Mouse (Mus musculus) heart, embryonic 12.5 days (tissue): ENCODE measurements around the gene Ss18l2. TPM values are rescaled to one million over a fixed set of nuclear protein-coding genes. Genes with fewer than 3 reads are reported as not detected.
A peak's percentile ranks its signal among the peaks of the same experiment; 100 is the strongest.

Experiments
- ATAC-seq: fragments of 200-750 bp; cut with Nextera tagmentation; 2 replicates; pipeline ENCODE4 v1.8.0; 2017; ENCODE audit warnings: moderate TSS enrichment, moderate library complexity; ENCODE audit not compliant: insufficient number of reproducible peaks, low FRiP score
- H3K27ac ChIP-seq: fragments of 300-500 bp; sonication (generic); 2 replicates; pipeline ENCODE4 v1.5.1; 2016; ENCODE audit warnings: mild to moderate bottlenecking, moderate library complexity; ENCODE audit not compliant: poor library complexity, severe bottlenecking
- H3K27me3 ChIP-seq: fragments of 300-500 bp; sonication (generic); replicated peaks from 2 replicates; pipeline ENCODE4 v1.6.1; 2016; ENCODE audit warnings: mild to moderate bottlenecking, moderate library complexity
- H3K36me3 ChIP-seq: fragments of 300-500 bp; sonication (generic); 2 replicates; pipeline ENCODE4 v1.6.1; 2016; ENCODE audit warnings: mild to moderate bottlenecking, moderate library complexity
- H3K4me1 ChIP-seq: fragments of 300-500 bp; sonication (generic); replicated peaks from 2 replicates; pipeline ENCODE4 v1.6.1; 2016; ENCODE audit warnings: mild to moderate bottlenecking
- H3K4me2 ChIP-seq: fragments of 300-500 bp; sonication (generic); 2 replicates; pipeline ENCODE4 v1.6.1; 2016; ENCODE audit warnings: mild to moderate bottlenecking, moderate library complexity
- H3K4me3 ChIP-seq: fragments of 300-500 bp; sonication (generic); 2 replicates; pipeline ENCODE4 v1.5.1; 2016; ENCODE audit warnings: mild to moderate bottlenecking
- H3K9ac ChIP-seq: fragments of 300-500 bp; sonication (generic); 2 replicates; pipeline ENCODE4 v1.6.1; 2016; ENCODE audit warnings: mild to moderate bottlenecking, moderate library complexity
- H3K9me3 ChIP-seq: fragments of 300-500 bp; sonication (generic); replicated peaks from 2 replicates; pipeline ENCODE4 v1.6.1; 2016; ENCODE audit warnings: mild to moderate bottlenecking, moderate library complexity
- WGBS: fragments of 180-500 bp; shearing (Covaris S2); methylation state at CpG from one replicate; pipeline ENCODE4 v1.1.7; 2016; 5-methylcytosine and 5-hydroxymethylcytosine counted together
- polyA plus RNA-seq: library from polyadenylated mRNA; unstranded; fragments of >200 nt; fragmentation: Nextera tagmentation; extraction: Ambion mirVana; gene quantifications from 2 replicates; pipeline ENCODE4 v1.2.1, GENCODE M21; 2016

Ss18l2 gene
- polyA plus RNA-seq, 1 experiment from 2014 or later, result 145 TPM

- Histone ChIP-seq H3K36me3 (peaks cover 9% of the 10 kb centered on the region; the same call in 1 of the 2 replicates), H3K27me3 (no peaks in the 10 kb centered on the region), H3K4me3 (peak overlapping the region; percentile 100), H3K27ac (peak overlapping the region; percentile 100), H3K9ac (peak overlapping the region; percentile 99), H3K9me3 (0 out of 2 replicates have a peak, but pooled peaks cover 7% of the 10 kb centered on the region), H3K4me2 (peak overlapping the region; percentile 80), H3K4me1 (peaks cover 14% of the 10 kb centered on the region)
- peak; percentile 71 for ATAC-seq
- under 1% methylated on average over 75 of the region's 87 CpGs for WGBS
Observed at GRCm38 (mm10) chr9:121719347-121720331, 9.5 kb downstream of the Ss18l2 start.

- no peak overlapping the region for H3K4me2 ChIP-seq
- WGBS, result 90% methylated on average over 6 of the region's 6 CpGs
- H3K36me3 ChIP-seq, result peaks cover 60% of the 10 kb centered on the region
- no peak overlapping the region for H3K4me3 ChIP-seq
- H3K4me1 ChIP-seq, result no peaks in the 10 kb centered on the region; the same call in 1 of the 2 replicates
- H3K27me3 ChIP-seq, result no peaks in the 10 kb centered on the region
- H3K9me3 ChIP-seq, result no peaks in the 10 kb centered on the region
- H3K27ac ChIP-seq, result no peak overlapping the region
- H3K9ac ChIP-seq, result no peak overlapping the region
- no peak for ATAC-seq
Observed at GRCm38 (mm10) chr9:121740490-121740889, 30.4 kb downstream of the Ss18l2 start.

- WGBS, result 88% methylated on average over 3 of the region's 3 CpGs
- Histone ChIP-seq H3K27me3 (no peaks in the 10 kb centered on the region), H3K9ac (no peak overlapping the region), H3K4me3 (no peak overlapping the region), H3K9me3 (no peaks in the 10 kb centered on the region), H3K36me3 (peaks cover 60% of the 10 kb centered on the region), H3K4me2 (no peak overlapping the region), H3K4me1 (no peaks in the 10 kb centered on the region; the same call in 1 of the 2 replicates), H3K27ac (no peak overlapping the region)
- ATAC-seq, result no peak
Observed at GRCm38 (mm10) chr9:121741168-121741567, 31.0 kb downstream of the Ss18l2 start.

GRCm38 (mm10) chr9:121744051-121744450 is 33.9 kb downstream of the Ss18l2 start:
- 79% methylated on average over 8 of the region's 8 CpGs for WGBS
- no peak for ATAC-seq
- Histone ChIP-seq H3K9ac (no peak overlapping the region), H3K4me1 (peaks cover 10% of the 10 kb centered on the region; the same call in 1 of the 2 replicates), H3K9me3 (no peaks in the 10 kb centered on the region), H3K4me2 (no peak overlapping the region), H3K27ac (no peak overlapping the region), H3K27me3 (no peaks in the 10 kb centered on the region), H3K4me3 (no peak overlapping the region), H3K36me3 (peaks cover 81% of the 10 kb centered on the region)

GRCm38 (mm10) chr9:121752774-121753173 is 42.6 kb downstream of the Ss18l2 start:
- Histone ChIP-seq H3K4me1 (peaks cover 11% of the 10 kb centered on the region; the same call in 1 of the 2 replicates), H3K9me3 (no peaks in the 10 kb centered on the region), H3K27me3 (no peaks in the 10 kb centered on the region), H3K9ac (no peak overlapping the region), H3K27ac (no peak overlapping the region), H3K36me3 (peaks cover 82% of the 10 kb centered on the region), H3K4me3 (no peak overlapping the region), H3K4me2 (no peak overlapping the region)
- no peak for ATAC-seq
- 95% methylated on average over 9 of the region's 9 CpGs for WGBS

- Histone ChIP-seq H3K4me3 (no peak overlapping the region), H3K36me3 (peaks cover 63% of the 10 kb centered on the region), H3K4me1 (peaks cover 16% of the 10 kb centered on the region), H3K27me3 (no peaks in the 10 kb centered on the region), H3K4me2 (no peak overlapping the region), H3K9ac (no peak overlapping the region), H3K9me3 (no peaks in the 10 kb centered on the region), H3K27ac (no peak overlapping the region)
- no peak for ATAC-seq
- 93% methylated on average over 3 of the region's 3 CpGs for WGBS
Observed at GRCm38 (mm10) chr9:121754624-121755023, 44.5 kb downstream of the Ss18l2 start.

- H3K9me3 ChIP-seq, result no peaks in the 10 kb centered on the region
- no peak for ATAC-seq
- H3K27me3 ChIP-seq, result no peaks in the 10 kb centered on the region
Observed at GRCm38 (mm10) chr9:121756785-121757184, 46.7 kb downstream of the Ss18l2 start.

GRCm38 (mm10) chr9:121757432-121757831 is 47.3 kb downstream of the Ss18l2 start:
- Histone ChIP-seq H3K9ac (no peak overlapping the region), H3K4me1 (peaks cover 35% of the 10 kb centered on the region), H3K4me3 (no peak overlapping the region), H3K27me3 (no peaks in the 10 kb centered on the region), H3K36me3 (peaks cover 38% of the 10 kb centered on the region), H3K4me2 (no peak overlapping the region), H3K9me3 (no peaks in the 10 kb centered on the region), H3K27ac (no peak overlapping the region)
- 72% methylated on average over 3 of the region's 3 CpGs for WGBS
- no peak for ATAC-seq

More at GRCm38 (mm10) chr9:121756785-121757184, 46.7 kb downstream of the Ss18l2 start:
- 79% methylated on average over 3 of the region's 3 CpGs for WGBS
- Histone ChIP-seq H3K4me3 (no peak overlapping the region), H3K4me1 (peaks cover 30% of the 10 kb centered on the region), H3K4me2 (no peak overlapping the region), H3K9ac (no peak overlapping the region), H3K36me3 (peaks cover 42% of the 10 kb centered on the region), H3K27ac (no peak overlapping the region)

- Histone ChIP-seq H3K9ac (peak overlapping the region; percentile 94), H3K4me1 (peaks cover 35% of the 10 kb centered on the region), H3K9me3 (no peaks in the 10 kb centered on the region), H3K4me3 (peak overlapping the region; percentile 85), H3K27ac (peak overlapping the region; percentile 95; the same call in 1 of the 2 replicates), H3K27me3 (no peaks in the 10 kb centered on the region), H3K4me2 (peak overlapping the region; percentile 85), H3K36me3 (peaks cover 39% of the 10 kb centered on the region)
- ATAC-seq, result no peak
- WGBS, result 52% methylated on average over 10 of the region's 10 CpGs
Observed at GRCm38 (mm10) chr9:121757835-121758814, 48.0 kb downstream of the Ss18l2 start.

- peak; percentile 78 for ATAC-seq
- H3K36me3 ChIP-seq, result peaks cover 44% of the 10 kb centered on the region
Observed at GRCm38 (mm10) chr9:121759091-121760081, 49.3 kb downstream of the Ss18l2 start, which contains the start of gene Zfp651. Zfp651 (plus strand) TSS chr9:121759330.

More at GRCm38 (mm10) chr9:121759091-121760081, 49.3 kb downstream of the Ss18l2 start, which contains the start of gene Zfp651:
- H3K9me3 ChIP-seq, result no peaks in the 10 kb centered on the region
- H3K27ac ChIP-seq, result peak within 1 kb of the TSS; percentile 95
- H3K4me2 ChIP-seq, result peak within 1 kb of the TSS; percentile 85
- H3K4me1 ChIP-seq, result peaks cover 35% of the 10 kb centered on the region
- H3K4me3 ChIP-seq, result peak within 1 kb of the TSS; percentile 85
- 1% methylated on average over 94 of the region's 97 CpGs for WGBS
- no peaks in the 10 kb centered on the region for H3K27me3 ChIP-seq
- H3K9ac ChIP-seq, result peak within 1 kb of the TSS; percentile 94
